Mouse (Mus musculus) spleen, adult 2 months (tissue): ENCODE data around the gene Map1b.

Source experiments
- CTCF ChIP-seq: fragments of 200-500 bp; IDR thresholded peaks from 2 replicates; pipeline ENCODE4 v1.5.1; 2011; ENCODE audit warnings: mild to moderate bottlenecking, inconsistent platforms; ENCODE audit not compliant: insufficient read depth, insufficient read length, insufficient replicate concordance; ENCODE audit errors: extremely low read depth
- POLR2A ChIP-seq: fragments of 200-500 bp; IDR thresholded peaks from 2 replicates; pipeline ENCODE4 v1.6.1; 2011; ENCODE audit warnings: low read depth, low read length, inconsistent platforms

DNA sequence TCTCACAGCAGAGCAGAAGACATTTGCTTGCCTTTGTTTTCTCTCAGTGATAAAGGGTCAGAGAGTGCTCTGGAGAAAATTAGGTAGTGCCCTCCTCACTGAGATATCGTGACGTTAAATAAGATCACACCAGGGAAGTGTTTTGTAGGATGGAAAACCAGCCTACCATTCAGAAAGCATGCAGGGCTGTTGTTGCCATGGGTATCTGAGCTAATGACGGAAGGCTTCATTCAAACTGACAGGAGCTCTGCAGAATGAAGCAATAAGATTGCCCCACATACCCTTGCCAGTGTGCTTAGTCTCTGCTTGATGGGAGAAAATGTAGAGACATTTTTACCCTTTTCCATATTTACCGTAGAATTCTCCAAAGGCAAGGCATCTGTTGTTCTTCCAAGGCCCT, 33.7 kb upstream of the Map1b start:
- no peak for TF ChIP-seq CTCF
- TF ChIP-seq POLR2A: no peak
